Mouse (Mus musculus) natural killer cell, adult 2 months (primary cell): Measurements from ENCODE around the gene Mx1.

Source experiments
- DNase-seq, 2 experiments: peaks; one replicate each; pipeline ENCODE4 v3.0.0; 2022; ENCODE audit warnings: low spot score in 2 of 2

The Mx1 gene

DNA sequence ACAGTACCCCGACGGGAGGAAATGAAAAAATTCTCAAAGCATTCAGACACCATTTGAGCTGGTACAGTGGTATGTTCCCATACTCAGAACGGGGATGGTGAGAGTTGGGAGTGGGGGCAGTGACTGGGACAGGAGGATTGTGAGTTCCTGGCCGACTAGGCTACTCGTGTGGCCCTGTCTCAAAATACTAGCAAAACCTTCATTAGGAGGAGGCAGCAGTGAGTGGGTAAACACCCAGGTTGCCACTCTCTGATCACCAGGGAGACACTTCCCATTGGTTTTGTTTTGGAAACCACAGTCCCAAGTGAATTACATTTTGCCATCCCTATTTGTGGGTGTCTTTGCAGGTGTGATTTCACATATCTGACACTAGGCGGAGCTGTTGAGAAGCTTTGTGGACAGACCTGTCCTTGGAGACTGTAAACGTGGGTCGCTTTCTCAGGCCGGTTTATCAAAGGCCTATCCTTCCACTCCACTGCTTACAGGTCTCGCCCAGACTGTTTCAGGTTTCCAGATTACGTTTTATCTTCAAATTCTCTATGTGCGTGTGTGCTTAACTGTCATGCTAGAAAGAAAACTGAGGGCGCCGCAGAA, 18.9 kb downstream of the Mx1 start:
- DNase-seq = peak; percentile 29 to 35

- no peak for DNase-seq
Measured at GRCm38 (mm10) chr16:97441967-97442366, 20.7 kb downstream of the Mx1 start.

- DNase-seq = no peak
Measured at GRCm38 (mm10) chr16:97438191-97438590, 24.5 kb downstream of the Mx1 start.

DNA sequence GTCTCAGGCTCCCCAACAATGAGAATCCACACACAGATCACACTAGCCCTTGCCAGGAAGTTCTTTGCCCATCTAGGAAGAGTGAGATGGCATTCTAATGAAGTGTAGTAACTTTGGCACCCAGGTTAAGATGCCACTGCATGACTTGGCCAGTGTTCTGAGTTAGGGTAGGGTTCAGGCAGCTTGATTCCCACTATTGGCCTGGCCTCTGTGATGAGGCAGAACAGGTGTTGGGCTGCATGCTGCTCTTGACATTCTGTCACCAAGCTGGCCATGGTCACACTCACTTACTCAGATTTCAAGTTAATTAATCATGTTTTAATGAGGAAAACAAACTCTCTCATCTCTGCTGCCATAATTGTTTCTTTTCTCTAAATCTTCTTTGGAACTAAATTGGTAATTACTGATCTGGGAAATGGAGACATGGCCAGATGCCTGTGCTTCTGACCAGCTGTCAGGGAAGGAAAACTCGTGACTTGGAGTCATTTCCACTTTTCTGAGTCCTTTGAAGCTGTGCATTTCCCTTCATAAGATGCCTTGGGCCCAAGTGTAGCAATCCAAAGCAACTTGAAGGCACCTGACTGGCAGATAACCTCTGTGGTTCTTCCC, 25.2 kb downstream of the Mx1 start:
- DNase-seq = no peak

DNA sequence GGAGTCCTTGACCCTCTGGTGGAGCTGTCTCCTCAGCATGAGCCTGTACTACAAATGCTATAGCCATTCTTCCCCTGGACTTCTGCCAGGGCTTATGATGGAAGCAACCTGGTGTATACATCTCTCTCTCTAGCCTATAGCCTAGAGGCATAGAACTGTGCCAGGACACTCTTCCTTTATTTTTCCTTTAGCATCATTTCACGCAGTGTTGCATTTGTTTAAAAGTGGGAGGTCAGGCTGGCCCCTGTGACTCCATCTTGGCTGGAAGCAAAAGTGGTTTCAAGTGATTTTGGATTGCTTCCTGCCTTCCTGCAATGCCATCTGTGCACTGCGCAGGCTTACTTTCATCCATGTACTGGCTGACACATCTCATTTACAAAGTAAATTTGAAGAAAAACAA, 28.5 kb downstream of the Mx1 start:
- DNase-seq = no peak

DNA sequence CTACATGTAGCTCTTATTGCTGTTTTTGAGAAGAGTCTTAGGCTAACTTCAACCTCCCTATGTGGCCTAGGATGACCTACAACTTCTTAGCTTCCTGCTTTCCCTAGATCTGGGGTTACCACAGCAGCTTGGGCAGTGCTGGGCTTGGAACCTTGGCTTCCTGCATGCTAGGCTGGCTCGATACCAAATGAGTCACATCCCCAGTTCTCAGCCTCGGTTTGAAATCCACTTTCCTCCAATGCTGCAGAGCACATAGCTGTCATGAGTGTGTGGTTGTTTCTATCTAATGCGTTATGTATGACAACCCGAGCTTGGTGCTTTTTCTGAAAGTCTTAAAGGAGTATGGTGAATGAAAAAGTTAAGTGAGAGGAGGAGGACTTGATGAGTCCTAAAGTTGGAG, 31.4 kb downstream of the Mx1 start:
- DNase-seq = no peak

GRCm38 (mm10) chr16:97430091-97430490, 32.6 kb downstream of the Mx1 start:
- no peak for DNase-seq

DNA sequence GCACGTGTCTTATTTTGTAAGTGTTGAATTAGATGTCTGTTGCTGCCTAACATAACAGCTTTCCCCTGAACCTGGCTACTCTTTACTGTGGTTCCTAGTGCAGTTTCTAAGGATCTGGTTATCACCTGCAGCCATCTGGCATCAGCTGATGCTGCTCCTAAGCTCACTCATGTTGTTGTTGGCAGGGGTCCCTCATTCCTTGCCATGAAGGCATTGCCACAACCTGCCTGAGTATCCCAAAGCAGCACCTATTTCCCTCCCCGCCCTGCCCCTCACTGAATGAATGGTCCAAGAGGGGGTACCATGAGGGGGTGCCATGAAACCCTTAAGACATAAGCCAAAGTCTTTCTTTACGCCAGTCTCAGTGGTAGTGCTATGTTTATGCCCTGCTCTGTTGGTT, 34.7 kb downstream of the Mx1 start:
- no peak for DNase-seq

DNA sequence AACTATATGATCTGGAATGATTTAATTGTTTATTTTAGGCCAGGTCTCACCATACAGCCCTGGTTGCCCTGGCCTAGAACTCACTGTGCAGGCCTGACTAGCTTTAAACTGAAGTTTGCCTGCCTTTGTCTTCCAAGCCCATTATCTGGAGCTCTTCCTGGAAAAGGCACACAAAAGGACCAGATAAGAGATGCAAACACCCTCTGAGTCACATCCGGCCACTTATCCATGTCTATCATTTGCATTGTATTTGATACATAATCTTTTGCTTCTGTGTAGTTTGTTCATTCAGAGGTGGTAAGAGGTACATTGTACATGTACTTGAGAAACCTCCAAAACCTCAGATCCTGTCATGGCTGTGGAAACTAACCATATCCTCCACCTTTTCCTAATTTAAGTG, 39.1 kb downstream of the Mx1 start:
- no peak for DNase-seq

DNA sequence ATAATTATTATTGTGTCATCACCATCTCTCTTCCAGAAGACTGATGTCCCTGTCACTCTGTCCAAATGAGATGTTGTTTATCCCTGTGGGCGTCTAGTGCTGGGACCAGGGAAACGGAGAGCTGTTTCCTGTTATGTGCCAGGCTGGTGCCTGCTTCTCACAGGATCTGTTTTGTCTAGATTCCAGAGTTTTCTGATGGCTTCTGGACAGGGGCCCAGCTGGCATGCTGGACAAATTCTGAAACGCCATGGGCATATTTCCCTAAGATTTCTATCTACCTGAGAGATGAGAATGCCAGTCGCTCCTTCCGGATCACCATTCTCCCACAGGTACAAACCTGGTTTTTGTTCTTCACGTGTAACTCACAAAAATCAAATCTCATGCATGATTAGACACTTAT, 41.0 kb downstream of the Mx1 start:
- DNase-seq = no peak

DNA sequence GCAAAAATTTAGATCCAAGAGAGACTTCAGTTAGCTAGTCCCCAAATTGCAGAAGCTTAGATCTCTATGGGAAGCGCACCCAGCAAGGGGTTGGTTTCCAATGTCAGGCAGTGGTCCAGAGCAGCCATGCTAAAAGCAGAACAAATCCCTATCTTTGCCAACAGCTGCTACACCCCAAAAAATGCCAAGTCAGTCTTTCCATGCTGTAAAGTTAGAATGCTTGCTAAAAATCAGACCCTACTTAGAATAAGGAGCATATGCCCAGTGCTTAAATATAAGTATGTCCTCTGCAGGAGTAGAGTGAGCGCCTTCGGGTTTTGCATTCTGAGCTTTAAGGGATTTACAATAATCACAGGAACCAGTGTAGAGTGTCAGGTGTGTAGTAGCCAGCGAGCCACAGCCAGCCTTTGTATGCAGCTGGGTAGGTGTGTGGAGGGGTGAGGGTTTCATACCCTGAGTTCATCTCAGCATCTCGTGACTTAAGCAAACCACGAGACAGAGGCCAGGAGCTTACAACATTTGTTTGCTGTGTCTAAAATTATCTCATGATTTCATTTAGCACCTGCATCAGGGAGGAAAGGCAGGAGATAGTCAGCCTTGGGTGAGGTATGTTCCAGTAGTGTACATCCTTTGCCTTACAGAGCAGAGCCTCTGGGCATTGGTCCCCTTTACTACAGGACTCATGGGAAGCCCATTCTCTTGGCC, 43.8 kb downstream of the Mx1 start:
- DNase-seq = no peak

- no peak for DNase-seq
Measured at GRCm38 (mm10) chr16:97417896-97418542, 44.7 kb downstream of the Mx1 start.

- DNase-seq = no peak
Measured at GRCm38 (mm10) chr16:97405476-97406012, 57.2 kb downstream of the Mx1 start.

DNA sequence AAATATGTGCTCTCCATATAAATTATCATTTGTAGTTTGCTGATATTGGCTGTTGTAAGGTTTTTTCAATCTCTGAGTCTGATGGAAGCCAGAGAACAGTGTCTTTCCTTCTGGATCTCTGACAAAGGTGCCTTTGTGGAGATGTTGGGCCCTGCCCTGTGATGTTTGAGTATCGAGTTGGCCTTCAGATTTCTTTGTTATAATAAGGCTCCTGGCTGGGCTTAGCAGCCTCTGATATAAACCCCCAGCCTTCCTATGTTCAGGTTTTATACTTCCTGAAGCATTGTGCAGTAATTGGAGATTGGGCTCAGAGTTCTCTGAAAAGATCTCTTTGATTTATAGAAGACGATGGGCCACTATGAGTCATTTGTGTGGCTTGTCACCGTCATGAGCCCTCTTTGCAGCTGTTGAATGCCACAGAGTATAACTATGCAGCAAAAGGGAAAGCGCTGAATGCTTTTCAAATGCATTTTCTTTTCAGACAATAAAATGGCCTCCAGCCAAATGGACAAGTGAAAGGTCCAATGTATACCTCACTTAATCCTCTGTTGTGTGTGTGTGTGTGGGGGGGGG, 60.4 kb downstream of the Mx1 start:
- DNase-seq = no peak

- no peak for DNase-seq
Measured at GRCm38 (mm10) chr16:97401741-97402140, 61.0 kb downstream of the Mx1 start.

GRCm38 (mm10) chr16:97399991-97400390, 62.7 kb downstream of the Mx1 start:
- DNase-seq = no peak

- no peak for DNase-seq
Measured at GRCm38 (mm10) chr16:97397945-97398531, 64.7 kb downstream of the Mx1 start.
